Comparison of ENCODE assay signal across 14 mouse cellular contexts in the genomic region with DNA sequence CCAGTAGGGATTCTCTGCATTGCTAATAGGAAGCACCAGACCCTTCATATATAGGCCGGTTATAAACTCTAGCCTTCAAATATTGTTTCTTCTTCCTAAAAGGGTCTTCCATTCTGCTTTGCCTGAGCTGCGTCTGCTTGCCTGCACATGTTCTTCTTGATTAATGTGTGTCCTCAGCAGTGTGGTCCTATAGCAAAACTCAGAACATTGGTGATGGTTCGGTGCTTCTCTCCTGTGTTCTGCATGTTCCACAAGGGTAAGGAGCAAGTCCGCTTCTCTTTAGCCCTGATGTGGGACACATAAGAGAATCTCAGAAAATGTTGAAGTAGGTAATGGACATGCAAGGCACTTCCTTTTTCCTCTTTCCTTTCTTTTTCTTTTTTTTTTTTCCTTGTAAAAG. TPM values are rescaled to one million over a fixed set of nuclear protein-coding genes. Genes with fewer than 3 reads are reported as not detected.
DNase-seq lines count a peak whose midpoint lies in the region; ATAC-seq and TF ChIP-seq lines count a peak whose summit lies in the region.
"Had no signal": no experiment of that assay in that cellular context is flagged by ENCODE, and none has a peak within 500 bp of the region (broad histone marks: within the 10 kb centered on the region; RNA-seq: fewer than 3 reads in every experiment).

No protein-coding gene starts in this region.

- H3K79me2 ChIP-seq in CH12.LX (replicated peaks; ENCODE audit: control insufficient read depth, extremely low read depth, insufficient read depth, poor library complexity, severe bottlenecking): no peaks in the 10 kb centered on the region

- no peaks in the 10 kb centered on the region for H3K36me3 ChIP-seq in kidney, adult 2 months (ENCODE audit: control insufficient read depth, insufficient read depth, low read length)
- no peaks in the 10 kb centered on the region for H3K36me3 ChIP-seq in CH12.LX (replicated peaks in 1 of 2; ENCODE audit: control insufficient read depth in 1 of 2, insufficient read depth in 1 of 2, low read length in 1 of 2)
- H3K36me3 ChIP-seq in liver, embryonic 16.5 days (ENCODE audit: control insufficient read depth, insufficient read depth): no peaks in the 10 kb centered on the region
- H3K36me3 ChIP-seq in hindbrain, embryonic 13.5 days: no peaks in the 10 kb centered on the region
- H3K36me3 ChIP-seq: embryonic facial prominence, embryonic 12.5 days; midbrain, embryonic 12.5 days had no signal

- H3K4me1 ChIP-seq in kidney, adult 2 months (ENCODE audit: control insufficient read depth, insufficient read depth, low read length): no peaks in the 10 kb centered on the region; the same call in 1 of the 2 replicates
- H3K4me1 ChIP-seq in CH12.LX (ENCODE audit: control insufficient read depth in 1 of 2, insufficient read depth in 2 of 2): peaks cover 23 to 58% of the 10 kb centered on the region in 2 experiments
- H3K4me1 ChIP-seq in brown adipose tissue, adult 24 weeks (ENCODE audit: control insufficient read depth, insufficient read depth, insufficient read length, low read length): peaks cover 3% of the 10 kb centered on the region; the same call in 1 of the 2 replicates
- peaks cover 11% of the 10 kb centered on the region for H3K4me1 ChIP-seq in liver, embryonic 16.5 days (ENCODE audit: control insufficient read depth, low read depth, low read length)
- no peaks in the 10 kb centered on the region for H3K4me1 ChIP-seq in hindbrain, embryonic 13.5 days (replicated peaks)
- H3K4me1 ChIP-seq: midbrain, embryonic 12.5 days had no signal

- no peak for ATAC-seq in liver, embryonic 16.5 days (ENCODE audit: low read depth)
- no peak for ATAC-seq in hindbrain, embryonic 13.5 days (ENCODE audit: low FRiP score)
- ATAC-seq: forebrain, embryonic 14.5 days; hindbrain, postnatal 0 days had no signal

- 83% methylated on average over 4 of the region's 4 CpGs for WGBS in kidney, adult 2 months
- WGBS in liver, embryonic 16.5 days (ENCODE audit: insufficient replicate concordance): 49% methylated on average over 4 of the region's 4 CpGs
- WGBS in hindbrain, embryonic 13.5 days: 86% methylated on average over 4 of the region's 4 CpGs

- no peak for TF ChIP-seq RAD21 in CH12.LX (IDR thresholded peaks at IDR 0.05; ENCODE audit: low read depth, low read length)

- DNase-seq in kidney, adult 2 months: no peak
- DNase-seq in kidney, postnatal 25 days: no peak
- no peak for DNase-seq in CH12.LX (ENCODE audit: extremely low read depth)
- no peak for DNase-seq in right cerebral cortex, postnatal 10 days (ENCODE audit: low spot score in 2 of 2)
- DNase-seq: cerebellum, adult 9-11 months; gastrocnemius, postnatal 36 days had no signal

- H3K9ac ChIP-seq in CH12.LX (ENCODE audit: insufficient read depth, low read depth): peak overlapping the region; percentile 53
- no peak overlapping the region for H3K9ac ChIP-seq in liver, embryonic 16.5 days (ENCODE audit: low read depth, low read length)
- no peak overlapping the region for H3K9ac ChIP-seq in hindbrain, embryonic 13.5 days
- H3K9ac ChIP-seq: embryonic facial prominence, embryonic 12.5 days; midbrain, embryonic 12.5 days had no signal

- in situ Hi-C loops in CH12.LX (cut with MboI; ENCODE audit: low pct_ligation_motif_present, low pct_unique_long_range_greater_than_20kb, low sequenced_read_pairs): no loop called here

- H3K9me3 ChIP-seq in CH12.LX (replicated peaks; ENCODE audit: low read length): no peaks in the 10 kb centered on the region
- H3K9me3 ChIP-seq in liver, embryonic 16.5 days (replicated peaks; ENCODE audit: control insufficient read depth, low read length): no peaks in the 10 kb centered on the region
- no peaks in the 10 kb centered on the region for H3K9me3 ChIP-seq in hindbrain, embryonic 13.5 days
- H3K9me3 ChIP-seq: embryonic facial prominence, embryonic 12.5 days; midbrain, embryonic 12.5 days had no signal

- no peak overlapping the region for H3K4me3 ChIP-seq in kidney, adult 2 months (ENCODE audit: insufficient read depth, low read depth, low read length)
- H3K4me3 ChIP-seq in CH12.LX (replicated peaks in 1 of 3; ENCODE audit: low read depth in 2 of 3, low read length in 2 of 3, poor library complexity in 1 of 3): no peak overlapping the region
- H3K4me3 ChIP-seq in brown adipose tissue, adult 24 weeks (ENCODE audit: insufficient read depth, low read depth, low read length): no peak overlapping the region
- H3K4me3 ChIP-seq in liver, embryonic 16.5 days (ENCODE audit: low read depth, low read length): no peak overlapping the region
- H3K4me3 ChIP-seq in hindbrain, embryonic 13.5 days: no peak overlapping the region
- H3K4me3 ChIP-seq: embryonic facial prominence, embryonic 12.5 days; midbrain, embryonic 12.5 days had no signal

- no peak for TF ChIP-seq CTCF in kidney, adult 2 months (conservative IDR thresholded peaks at IDR 0.05; ENCODE audit: insufficient read depth, insufficient read length, low read depth, low read length)
- TF ChIP-seq CTCF in CH12.LX (conservative IDR thresholded peaks at IDR 0.05 in 1 of 2, IDR thresholded peaks at IDR 0.05 in 1 of 2; ENCODE audit: low read depth in 2 of 2, low read length in 2 of 2): no peak

- dilution Hi-C loops in CH12.LX (cut with MboI; ENCODE audit: extremely low pct_ligation_motif_present, extremely low pct_unique_long_range_greater_than_20kb, low sequenced_read_pairs): no loop called here

- TF ChIP-seq POLR2A in kidney, adult 2 months (IDR thresholded peaks at IDR 0.05; ENCODE audit: low read depth, low read length): no peak
- TF ChIP-seq POLR2A in CH12.LX (IDR thresholded peaks at IDR 0.05; ENCODE audit: low read depth, low read length): no peak

- peak overlapping the region; percentile 56; the same call in 1 of the 2 replicates for H3K27ac ChIP-seq in kidney, adult 2 months (ENCODE audit: insufficient read depth, low read depth, low read length)
- H3K27ac ChIP-seq in CH12.LX (ENCODE audit: insufficient read depth, low read depth): peak overlapping the region; percentile 21; the same call in 1 of the 2 replicates
- 0 out of 2 replicates have a peak overlapping the region, but pooled peaks have one; percentile 14 for H3K27ac ChIP-seq in brown adipose tissue, adult 24 weeks (replicated peaks; ENCODE audit: low read depth, low read length)
- H3K27ac ChIP-seq in liver, embryonic 16.5 days (ENCODE audit: low read length): peak overlapping the region; percentile 75
- H3K27ac ChIP-seq in hindbrain, embryonic 13.5 days: no peak overlapping the region
- H3K27ac ChIP-seq: embryonic facial prominence, embryonic 12.5 days; hindbrain, postnatal 0 days; kidney, postnatal 0 days; midbrain, embryonic 12.5 days had no signal

- peak overlapping the region; percentile 94 for H3K4me2 ChIP-seq in CH12.LX (ENCODE audit: insufficient read depth, low read depth, poor library complexity, severe bottlenecking)
- H3K4me2 ChIP-seq in liver, embryonic 16.5 days (ENCODE audit: low read depth, low read length): peak overlapping the region; percentile 22; the same call in 1 of the 2 replicates
- H3K4me2 ChIP-seq in hindbrain, embryonic 13.5 days: no peak overlapping the region
- H3K4me2 ChIP-seq: embryonic facial prominence, embryonic 12.5 days; midbrain, embryonic 12.5 days had no signal

- TF ChIP-seq EP300 in CH12.LX (IDR thresholded peaks at IDR 0.05; ENCODE audit: low read length): no peak

- H3K27me3 ChIP-seq in kidney, adult 2 months (replicated peaks; ENCODE audit: control insufficient read depth, insufficient read depth, low read length): no peaks in the 10 kb centered on the region
- H3K27me3 ChIP-seq in CH12.LX (replicated peaks): no peaks in the 10 kb centered on the region
- H3K27me3 ChIP-seq in liver, embryonic 16.5 days (ENCODE audit: control insufficient read depth, insufficient read depth, low read depth, low read length): no peaks in the 10 kb centered on the region
- H3K27me3 ChIP-seq in hindbrain, embryonic 13.5 days: no peaks in the 10 kb centered on the region
- H3K27me3 ChIP-seq: embryonic facial prominence, embryonic 12.5 days; midbrain, embryonic 12.5 days had no signal

TF ChIP-seq in CH12.LX, 34 proteins besides CTCF, POLR2A, EP300 and RAD21:
- TF ChIP-seq CHD2 (IDR thresholded peaks at IDR 0.05; ENCODE audit: low read length) (no peak), CHD1 (IDR thresholded peaks at IDR 0.05; ENCODE audit: low read depth, low read length) (0 out of 2 replicates have a peak, but pooled peaks have one; percentile 60), JUND (conservative IDR thresholded peaks at IDR 0.05; ENCODE audit: low read depth, low read length) (no peak), ELF1 (IDR thresholded peaks at IDR 0.05; ENCODE audit: low read depth, low read length) (0 out of 2 replicates have a peak, but pooled peaks have one; percentile 17)
TF ChIP-seq in CH12.LX: peak in this region for 2.

RNA-seq across cellular contexts. Expression of a gene that starts 47.8 kb away (rescaled TPM):
- 2.0 and 3.3 TPM in 2 replicates for polyA plus RNA-seq in kidney, adult 2 months (2012; rRNA removed)
- total RNA-seq in CH12.LX (2012; rRNA removed) (65.3 and 95.3 TPM in 2 replicates), CH12.LX (2014; rRNA removed) (38.8 and 51.7 TPM in 2 replicates)
- 21.4 and 24.6 TPM in 2 replicates for polyA plus RNA-seq in CH12.LX (2012; ENCODE audit: insufficient read length, low read depth)
- 1.7 and 2.0 TPM in 2 replicates for polyA plus RNA-seq in brown adipose tissue, adult 24 weeks (2012; ENCODE audit: insufficient read depth, insufficient read length, missing spikeins)
- polyA plus RNA-seq in liver, embryonic 16.5 days (2015; fragmentation: Nextera tagmentation; extraction: Ambion mirVana): 1.7 and 2.2 TPM in 2 replicates
- polyA plus RNA-seq in hindbrain, embryonic 13.5 days (2015; fragmentation: Nextera tagmentation; extraction: Ambion mirVana): 1.9 and 2.1 TPM in 2 replicates
